Mouse (Mus musculus): ENCODE measurements around the gene Chrm3.

GRCm38 (mm10) chr13:10183837-10184236, 176.8 kb downstream of the Chrm3 start:
- no peak for TF ChIP-seq USF1 (IDR thresholded peaks at IDR 0.05; ENCODE audit: low read depth)
- TF ChIP-seq MAX (IDR thresholded peaks at IDR 0.05; ENCODE audit: low read depth): no peak
- TF ChIP-seq MYOD1 (IDR thresholded peaks at IDR 0.05; ENCODE audit: control insufficient read depth in 1 of 3, insufficient read length in 2 of 3, low read depth in 2 of 3): no peak
- TF ChIP-seq TCF12 (IDR thresholded peaks at IDR 0.05; ENCODE audit: insufficient read depth, poor library complexity, severe bottlenecking): no peak

Measured in myocyte (in vitro differentiated cells).